Mouse (Mus musculus): ENCODE results near the gene Ankrd2.

Ankrd2 gene

DNA sequence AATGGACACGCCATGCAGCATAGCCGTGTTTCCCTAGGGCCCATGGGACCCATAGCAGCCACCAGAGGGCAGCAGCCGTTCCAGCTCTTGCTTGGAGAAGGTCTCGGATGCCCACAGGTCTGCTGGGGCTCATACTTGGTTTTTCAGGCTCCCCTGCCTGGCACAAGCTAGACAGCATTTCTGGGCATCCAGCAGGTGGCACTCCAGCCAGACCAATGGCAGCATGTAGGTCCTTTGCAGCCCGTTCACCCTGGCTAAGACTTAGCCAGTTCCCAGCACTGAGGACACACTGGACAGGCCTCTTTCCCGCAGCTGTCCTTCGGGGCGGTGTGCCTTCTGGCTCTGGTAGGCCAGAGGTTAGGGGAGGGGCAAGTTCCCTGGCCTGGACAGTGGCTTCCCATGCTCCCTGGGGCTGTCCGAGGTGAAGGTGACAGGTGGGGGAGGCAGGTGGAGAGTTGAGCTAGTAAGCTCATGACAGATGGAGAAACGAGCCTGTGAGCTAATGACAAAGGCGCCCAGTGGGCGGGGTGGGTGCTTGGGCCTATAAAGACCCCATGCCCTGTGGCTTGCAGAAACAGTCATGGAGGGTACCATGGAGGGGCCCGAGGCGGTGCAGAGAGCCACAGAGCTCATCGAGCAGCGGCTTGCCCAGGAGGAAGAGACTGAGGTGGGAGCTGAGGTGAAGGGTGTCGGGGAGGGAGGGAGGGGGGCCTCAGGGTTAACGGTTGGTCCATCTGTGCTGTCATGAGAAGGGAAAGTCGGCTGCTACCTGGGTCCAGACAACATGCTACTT lies at the start of gene Ankrd2:
Gene Ankrd2, plus strand, starts transcription at position 545 of the 793 bp plus-strand sequence.
- peak; percentile 92 for DNase-seq (ENCODE audit: low spot score)

DNA sequence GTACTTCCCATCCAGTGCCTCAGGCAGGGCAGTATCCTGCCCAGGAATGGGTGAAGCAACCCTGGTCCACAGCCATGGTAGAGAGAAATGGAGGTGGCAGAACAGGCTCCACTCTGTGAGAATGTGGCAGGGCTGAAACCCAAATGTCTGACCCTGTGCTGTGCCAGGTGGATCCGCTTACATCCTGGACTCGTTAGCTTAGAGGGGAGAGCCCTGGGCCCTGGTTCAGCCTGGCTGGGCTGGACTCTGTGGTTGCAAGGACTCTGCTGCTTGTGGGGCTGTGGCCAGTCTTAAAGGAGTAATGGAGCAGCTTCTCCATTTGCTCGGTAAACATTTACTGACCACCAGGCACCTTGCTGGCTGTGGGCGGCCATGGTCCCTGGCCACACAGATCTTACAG lies 48.6 kb upstream of the Ankrd2 start:
- no peak for DNase-seq (ENCODE audit: low spot score)

DNA sequence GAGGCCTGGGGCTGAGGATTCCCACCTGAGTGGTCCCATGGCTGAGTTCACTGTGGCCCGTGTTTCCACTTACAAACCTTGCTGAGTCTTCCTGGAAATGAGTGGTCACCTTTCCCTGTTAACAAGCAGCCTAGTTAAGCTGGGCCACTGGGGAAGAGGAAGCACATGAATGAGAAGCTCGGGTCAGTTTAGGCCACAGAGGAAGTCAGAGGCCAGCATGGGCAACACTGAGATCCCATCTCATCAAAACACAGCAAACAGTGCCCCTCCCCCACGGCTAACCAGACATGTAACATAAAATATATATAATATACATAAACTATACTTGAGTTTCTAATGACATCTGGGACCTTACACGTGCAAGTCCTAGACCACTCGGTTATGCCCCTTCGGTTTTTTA lies 46.0 kb upstream of the Ankrd2 start:
- no peak for DNase-seq (ENCODE audit: low spot score)

DNA sequence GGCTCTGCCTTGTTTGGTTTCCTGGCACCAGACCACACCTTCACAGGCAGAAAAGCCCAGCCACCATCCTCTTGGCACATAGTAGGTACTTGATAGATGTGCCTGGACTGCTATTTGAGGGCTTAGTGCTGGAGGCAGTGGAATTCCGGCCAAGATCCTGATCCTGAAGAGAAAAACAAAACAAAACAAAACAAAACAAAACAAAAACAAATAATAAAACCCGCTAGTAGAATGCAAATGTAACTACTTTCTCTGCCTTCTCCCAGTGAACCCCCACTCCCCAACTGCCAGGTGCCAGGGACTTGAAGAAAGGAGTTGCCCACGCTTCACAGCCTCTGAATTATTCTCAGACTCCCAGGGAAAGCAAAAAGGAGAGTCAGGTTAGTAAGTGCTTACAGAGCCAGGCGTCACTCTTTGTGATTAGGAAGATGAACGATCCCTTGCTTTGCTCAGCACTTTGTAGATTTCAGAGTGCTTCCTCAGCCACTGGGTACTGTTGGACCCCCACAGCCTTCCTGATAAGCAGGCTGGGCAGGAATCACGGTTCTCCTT lies 43.8 kb upstream of the Ankrd2 start:
- DNase-seq (ENCODE audit: low spot score) = no peak

DNA sequence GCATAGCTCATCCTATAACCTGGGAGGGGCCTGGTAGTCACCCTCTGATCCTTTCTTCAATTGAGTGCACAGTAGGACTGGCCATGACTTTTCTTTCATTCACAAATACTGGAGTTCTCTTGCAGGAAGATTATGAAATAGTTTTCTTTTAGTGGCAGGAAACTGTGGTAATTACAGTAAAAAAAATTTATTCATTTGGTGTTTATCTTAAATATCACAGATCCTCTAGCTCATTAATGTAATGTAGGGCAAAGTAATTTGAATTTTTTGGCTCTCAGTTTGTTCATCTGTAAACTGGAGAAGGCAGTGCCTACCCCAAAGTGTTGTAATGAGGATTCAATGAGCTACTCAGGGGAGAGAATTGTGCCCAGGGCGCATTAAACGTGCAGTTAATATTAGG lies 42.8 kb upstream of the Ankrd2 start:
- DNase-seq (ENCODE audit: low spot score) = no peak

DNA sequence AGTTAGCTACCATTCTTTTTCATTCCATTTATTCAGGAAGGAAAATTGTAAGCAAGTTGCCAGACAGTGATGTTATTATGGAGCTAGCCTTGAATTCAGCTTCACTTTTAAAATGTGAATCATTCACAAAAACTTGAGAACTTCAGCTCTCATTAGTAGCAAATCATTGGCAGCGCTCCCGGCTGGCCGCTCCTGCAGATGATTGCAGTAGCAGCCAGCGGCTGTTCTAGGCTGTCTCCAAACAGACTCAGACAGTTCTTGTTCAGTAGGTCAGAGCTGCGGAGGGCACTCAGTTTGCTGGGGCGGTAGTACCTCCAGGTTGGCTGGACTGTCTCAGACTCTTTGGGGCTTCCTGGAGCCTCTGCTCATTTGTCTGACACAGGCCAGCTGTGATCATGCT lies 42.3 kb upstream of the Ankrd2 start:
- peak; percentile 95 for DNase-seq (ENCODE audit: low spot score)

DNA sequence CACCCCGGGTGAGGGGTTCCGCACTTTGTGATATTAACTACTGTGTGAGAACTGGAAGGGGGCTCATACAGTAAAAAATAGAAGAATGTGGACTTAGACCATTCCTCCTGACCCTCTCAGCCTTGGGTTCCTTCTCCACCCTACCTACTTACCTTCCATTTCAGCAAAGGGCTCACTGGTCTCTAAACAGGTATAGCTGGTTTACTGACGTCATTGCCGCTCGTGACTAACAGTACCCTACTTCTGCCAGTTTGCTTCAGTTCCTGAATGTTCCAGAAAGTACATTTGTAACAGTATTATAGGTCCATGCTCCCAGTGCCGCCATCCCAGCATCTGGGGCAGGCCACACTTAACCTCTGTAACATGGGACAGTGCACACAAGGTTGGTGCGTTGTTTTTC lies 41.8 kb upstream of the Ankrd2 start:
- DNase-seq (ENCODE audit: low spot score) = no peak

DNA sequence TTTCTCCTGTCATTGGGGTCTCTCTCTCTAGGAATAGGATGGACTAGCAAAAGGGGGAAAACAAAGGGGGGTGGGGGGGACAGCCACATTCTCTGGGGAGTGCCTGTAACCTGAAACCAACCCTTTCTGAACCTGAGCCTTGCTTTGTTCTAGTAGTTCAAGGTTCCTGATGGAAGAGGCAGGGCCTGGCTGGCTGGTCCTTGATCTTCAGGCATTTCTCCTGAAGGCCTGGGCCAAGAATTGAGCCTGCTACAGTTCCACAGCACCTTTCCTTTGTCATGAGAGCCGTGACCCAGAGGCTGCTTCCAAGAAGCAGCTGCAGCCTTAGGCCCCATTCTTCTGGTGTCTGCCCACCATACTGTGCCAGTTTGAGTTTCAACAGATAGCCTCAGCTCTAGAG lies 40.3 kb upstream of the Ankrd2 start:
- DNase-seq (ENCODE audit: low spot score) = no peak

DNA sequence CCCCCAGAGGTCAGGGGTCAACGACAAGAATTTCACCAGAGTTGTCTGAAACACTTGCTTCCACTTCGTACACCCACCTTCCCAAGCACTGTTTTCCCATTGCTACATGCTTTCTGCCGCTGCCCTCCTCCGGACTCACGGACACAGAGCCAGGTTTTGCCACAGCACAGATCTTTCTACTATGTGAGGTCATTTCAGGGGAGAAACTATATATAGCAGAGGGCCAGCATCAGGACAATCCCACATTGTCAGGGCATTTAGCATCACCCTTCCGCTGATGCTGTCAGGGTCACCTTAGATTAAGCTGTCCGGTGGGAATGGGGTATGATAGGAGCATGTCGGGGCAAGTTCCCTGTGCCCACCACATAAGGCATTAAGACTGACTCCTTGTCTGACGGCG lies 38.7 kb upstream of the Ankrd2 start:
- DNase-seq (ENCODE audit: low spot score) = no peak

DNA sequence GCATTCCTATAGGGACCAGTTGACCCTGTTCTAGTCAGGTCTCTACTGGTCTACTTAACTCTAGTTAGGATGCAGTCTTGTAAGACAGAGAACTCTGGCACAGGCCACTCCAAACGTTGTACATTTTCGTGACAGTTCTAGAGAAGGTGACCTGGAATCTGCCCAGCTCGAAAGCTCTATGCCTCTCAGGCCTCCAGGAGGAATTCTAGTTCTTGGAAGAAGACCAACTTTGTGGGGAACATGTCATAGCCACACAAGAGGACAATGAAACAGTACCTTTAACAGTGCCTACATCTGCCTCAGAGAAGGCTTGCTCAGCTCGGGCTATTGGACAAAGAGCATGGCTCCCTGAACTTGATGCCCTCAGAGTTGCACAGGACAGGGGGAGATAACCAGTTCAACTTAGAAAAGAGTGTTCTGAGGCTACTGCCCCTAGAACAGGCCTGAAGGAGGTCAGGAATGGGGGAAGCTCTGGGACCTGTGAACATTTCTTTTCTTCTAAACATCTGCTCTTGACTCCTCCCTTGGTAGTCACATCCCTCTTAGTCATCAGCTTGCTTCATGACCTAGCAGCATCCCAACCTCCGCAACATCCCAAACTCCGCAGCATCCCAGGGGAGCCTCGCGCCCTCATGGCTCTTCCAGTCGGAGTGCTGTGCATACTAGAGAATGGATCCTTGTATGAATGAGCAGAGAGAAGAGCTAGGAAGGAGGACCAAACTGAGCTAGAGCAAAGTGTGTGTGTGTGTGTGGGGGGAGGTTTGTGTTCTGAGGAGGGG lies 36.8 kb upstream of the Ankrd2 start:
- DNase-seq (ENCODE audit: low spot score) = no peak

DNA sequence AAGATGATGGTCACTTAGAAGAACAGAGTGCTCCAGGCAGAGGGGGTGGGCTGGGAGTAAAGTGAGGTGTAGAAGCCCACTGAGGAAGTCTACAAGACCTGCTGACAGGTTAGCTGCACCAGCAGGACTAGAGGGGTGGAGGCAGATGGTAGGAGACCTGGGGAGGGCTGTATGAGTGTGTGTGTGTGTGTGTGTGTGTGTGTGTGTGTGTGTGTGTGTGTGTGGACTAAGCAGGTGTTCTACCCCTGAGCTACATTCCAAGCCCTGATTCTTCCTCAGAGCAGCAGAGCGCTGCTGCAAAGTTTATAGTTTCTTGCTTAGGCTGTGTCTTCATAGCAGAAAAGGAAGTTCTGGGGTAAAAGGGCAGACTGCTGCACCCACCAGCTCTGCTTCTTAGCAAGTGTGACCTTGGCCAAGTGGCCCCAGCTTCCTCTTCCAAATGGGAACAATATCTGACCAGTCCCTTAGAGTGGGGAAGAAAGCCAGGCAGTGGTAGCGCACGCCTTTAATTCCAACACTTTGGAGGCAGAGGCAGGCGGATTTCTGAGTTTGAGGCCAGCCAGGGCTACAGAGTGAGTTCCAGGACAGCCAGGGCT lies 36.0 kb upstream of the Ankrd2 start:
- no peak for DNase-seq (ENCODE audit: low spot score)

DNA sequence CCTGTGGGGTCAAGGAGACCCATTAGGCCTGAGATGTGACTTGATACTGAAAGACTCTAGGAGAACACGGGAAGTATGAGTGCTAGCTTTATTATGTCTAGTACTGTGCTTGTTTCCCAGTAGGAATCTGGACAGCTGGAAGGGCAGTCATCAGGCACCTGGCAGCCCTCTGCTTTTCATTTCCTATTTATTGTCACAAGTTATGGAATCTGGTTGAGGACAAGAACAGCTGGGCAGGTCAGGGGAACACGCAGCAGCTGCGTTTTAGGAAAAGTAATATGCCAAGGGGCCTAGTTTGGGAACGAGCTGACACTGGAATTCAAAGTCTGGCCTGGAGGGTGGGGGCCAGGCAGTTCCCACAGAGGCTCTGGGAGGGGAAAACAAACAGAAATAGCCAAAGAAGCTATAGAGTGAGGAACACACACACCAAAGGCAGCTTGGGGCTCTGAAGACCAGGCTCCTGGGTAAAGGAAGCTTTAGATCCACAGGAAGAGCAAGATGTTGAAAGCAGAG lies 35.3 kb upstream of the Ankrd2 start:
- DNase-seq (ENCODE audit: low spot score) = no peak

DNA sequence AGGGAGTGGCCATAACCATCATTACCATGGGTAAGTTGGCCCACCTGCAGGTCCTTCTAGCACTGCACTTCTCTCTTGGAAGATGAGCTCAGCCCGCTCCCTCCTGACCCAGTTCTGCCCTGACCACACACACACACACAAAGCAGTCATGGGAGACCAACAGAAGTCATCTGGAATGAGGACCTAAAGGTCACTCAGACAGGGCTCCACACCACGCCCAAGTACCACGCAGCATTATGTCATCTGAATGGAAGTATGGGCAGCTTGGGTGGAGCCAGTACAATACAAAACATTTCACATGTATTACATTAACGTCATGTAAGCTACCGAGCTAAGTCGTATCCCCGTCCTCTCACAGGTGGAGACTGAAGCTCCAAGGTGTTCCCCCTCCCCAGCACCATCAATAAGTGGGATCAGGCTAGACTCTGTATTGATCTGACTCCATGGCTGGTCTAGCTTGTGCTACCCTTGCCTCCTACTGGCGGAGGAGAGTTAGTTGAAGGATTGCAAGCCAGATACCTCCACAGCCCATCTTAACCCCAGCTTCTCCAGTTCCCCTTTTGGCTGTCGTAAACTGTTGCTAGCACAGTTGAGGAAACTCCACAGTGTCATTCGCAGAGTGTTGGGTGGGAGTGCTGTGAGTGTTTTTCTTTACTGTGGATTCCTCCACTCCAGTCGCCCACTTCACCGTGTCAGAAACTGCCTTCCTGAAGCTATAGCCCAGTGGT lies 34.4 kb upstream of the Ankrd2 start:
- DNase-seq (ENCODE audit: low spot score) = no peak

DNA sequence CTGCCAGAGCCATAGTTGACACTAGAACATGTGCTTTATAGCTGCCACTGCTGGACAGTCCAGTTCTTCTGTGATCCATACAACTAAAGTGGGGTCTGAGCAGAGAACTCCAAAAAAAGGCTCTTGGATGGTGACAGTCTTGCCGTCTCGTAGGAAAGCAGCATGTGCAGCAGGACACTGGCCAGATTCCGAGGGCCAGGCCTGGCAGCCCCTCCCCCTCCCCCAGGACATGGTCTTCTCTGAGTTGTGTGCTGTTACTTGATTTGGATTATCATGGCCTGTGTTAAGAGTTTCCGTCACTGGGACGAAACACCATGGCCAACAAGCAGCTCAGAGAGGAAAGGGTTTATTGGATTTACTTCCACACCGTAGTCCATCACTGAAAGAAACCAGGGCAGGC lies 31.5 kb upstream of the Ankrd2 start:
- no peak for DNase-seq (ENCODE audit: low spot score)

DNA sequence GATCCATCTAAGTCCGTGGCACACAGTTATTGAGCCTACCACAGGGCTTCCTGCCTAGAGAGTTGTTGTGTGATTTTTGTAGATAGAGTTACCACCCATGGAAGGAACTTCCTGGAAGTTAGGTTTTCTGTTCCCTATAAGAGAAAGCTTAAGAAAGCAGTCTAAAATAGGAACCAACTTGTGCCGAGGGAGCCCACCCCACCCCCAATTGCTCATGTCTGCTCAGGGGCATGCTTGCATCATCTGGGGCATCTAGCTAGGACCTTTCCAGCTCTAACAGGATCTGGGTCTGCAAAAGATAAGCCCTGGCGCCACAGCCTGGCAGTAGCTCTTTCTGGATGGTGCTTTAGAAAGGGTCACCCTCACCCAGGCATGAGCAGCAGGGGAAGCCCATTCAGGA lies 30.2 kb upstream of the Ankrd2 start:
- no peak for DNase-seq (ENCODE audit: low spot score)

DNA sequence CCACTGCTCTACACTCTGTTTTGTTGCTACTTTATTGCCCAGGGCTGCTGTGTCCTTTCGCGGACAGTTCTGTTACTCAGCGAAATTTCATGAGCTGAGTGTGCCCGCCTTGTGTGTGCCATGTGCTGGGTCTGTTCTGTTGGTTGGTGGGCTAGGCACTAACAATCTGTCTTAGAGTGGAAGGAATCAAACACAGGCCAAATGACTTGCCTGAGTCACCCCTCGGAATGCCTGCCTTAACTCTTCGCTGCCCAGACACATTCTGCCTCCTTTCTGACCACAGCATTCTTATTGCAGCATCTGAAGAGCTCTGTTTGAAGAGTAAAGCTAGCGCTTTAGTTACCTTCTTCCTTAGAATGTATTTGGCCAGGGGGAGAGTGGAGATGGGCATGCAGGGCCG lies 29.2 kb upstream of the Ankrd2 start:
- DNase-seq (ENCODE audit: low spot score) = no peak

DNA sequence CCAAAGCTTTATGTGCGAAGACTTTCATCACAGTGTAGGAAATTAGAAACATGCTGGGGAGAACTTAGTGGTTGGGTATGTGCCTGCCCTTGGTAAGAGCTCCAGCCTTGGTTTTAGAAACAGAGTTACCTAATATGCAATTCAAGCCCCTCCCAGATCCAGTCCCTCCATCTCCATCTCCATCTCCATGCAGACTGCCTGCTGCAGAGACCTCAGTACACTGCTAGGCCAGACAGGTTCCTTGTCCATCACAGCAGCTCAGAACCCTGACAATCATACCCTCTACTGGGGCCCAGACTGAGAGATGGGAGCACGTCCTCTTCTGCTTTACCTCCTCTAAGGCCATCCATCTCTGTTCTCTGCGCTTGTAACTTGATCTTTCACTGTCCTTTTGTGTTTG lies 27.2 kb upstream of the Ankrd2 start:
- no peak for DNase-seq (ENCODE audit: low spot score)

DNA sequence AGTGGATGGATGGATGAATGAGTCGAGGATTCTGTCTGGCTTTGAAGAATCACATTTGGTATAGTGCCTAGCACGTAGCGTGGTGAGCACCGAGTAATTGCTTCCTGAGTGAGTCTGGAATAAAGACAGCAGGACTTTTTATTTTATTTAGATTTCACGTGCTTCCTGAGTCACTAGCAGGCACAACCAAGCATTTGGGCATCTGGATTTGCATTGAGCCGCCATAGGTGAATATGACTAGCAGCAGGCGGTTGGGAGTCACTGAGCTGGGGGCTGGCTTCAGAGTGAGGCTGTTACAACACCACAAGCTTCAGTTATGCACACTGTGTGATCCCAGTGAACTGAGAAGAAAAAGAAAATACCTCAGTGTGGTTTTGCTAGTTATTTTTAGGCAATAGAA lies 26.7 kb upstream of the Ankrd2 start:
- no peak for DNase-seq (ENCODE audit: low spot score)

DNA sequence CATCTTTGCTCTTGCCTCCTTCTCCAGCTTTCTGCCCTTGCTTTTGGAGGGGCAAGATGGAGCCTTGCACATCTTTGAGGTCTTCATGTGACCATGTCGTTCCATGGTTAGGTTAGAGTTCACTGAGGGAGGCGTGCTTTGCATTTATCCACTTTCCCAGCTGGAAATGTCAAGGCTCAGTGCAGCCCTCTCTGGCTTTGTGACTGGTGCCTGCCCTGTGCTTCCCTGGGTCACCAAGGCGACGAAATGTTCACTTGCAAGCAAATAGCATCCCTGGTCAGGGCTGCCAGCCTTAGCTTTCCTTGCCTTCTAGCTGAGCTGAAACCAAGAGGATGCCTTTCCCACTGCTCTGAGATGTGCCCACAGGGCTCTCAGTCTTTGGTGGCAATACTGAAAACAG lies 25.4 kb upstream of the Ankrd2 start:
- no peak for DNase-seq (ENCODE audit: low spot score)

DNA sequence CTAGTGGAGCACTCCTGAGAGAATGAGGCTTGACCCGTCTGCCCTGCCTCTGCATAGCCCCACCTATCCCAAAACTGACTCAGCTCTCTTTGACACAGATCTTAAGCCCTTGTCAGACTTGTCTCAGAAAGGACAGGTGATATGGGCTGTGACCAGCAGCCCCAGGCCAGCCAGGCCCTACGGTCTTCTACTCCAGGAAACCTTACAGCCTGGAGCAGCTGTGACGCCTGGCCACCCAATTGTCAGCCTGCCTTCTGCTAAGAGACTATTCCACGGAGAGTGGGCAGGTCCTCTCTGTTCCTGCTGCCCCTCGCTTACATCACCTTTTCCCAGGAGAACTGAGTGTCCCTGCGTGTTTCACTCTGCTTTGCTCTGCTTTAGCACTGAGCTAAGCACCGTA lies 24.7 kb upstream of the Ankrd2 start:
- no peak for DNase-seq (ENCODE audit: low spot score)

DNA sequence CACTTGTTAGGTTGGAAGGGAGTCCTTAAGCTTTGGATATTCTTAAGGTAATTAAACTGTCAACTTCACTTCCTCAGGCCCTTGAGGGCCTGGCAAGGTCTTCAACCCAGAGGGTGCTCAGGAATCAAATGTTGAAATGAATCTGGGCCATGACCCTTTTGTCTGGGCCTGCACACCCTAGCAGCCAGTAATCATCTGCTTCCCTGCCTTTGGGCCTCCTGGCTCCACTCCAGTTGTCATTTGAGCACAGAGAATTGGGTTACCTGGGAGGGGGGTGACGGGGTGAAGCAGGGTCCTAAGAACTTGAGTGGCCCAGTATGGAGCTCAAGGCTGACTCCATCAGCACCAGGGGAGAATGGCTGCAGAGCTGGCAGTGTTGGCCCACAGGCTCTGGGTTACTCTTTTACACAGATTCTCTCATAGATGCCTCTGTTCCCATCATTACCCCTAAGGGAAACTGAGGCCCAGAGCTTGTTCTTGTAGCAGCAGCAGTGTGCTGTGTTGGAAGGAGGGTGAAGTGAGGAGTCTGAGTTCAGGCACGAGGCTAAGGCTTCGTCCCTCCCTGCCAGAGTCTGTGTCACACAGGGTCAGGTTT lies 21.5 kb upstream of the Ankrd2 start:
- no peak for DNase-seq (ENCODE audit: low spot score)

DNA sequence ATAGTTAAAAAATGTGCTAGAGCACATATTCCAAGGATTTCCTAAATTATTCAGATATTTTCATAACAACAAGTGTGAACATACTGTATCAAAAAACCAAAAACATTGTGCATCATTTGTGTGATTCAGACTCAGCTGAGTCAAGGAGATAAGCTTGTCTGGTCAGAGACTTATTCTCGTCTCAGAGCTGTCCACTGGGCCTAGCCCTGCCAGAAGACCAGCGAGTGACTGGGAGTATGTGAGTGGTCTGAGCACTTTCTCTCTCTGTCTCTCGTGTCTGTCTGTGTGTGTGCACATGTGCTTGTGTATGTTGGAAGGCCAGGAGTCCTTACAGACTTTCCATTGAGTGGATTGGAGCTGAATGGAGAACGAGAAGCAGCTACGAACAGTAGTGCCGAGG lies 20.8 kb upstream of the Ankrd2 start:
- no peak for DNase-seq (ENCODE audit: low spot score)
